Mouse (Mus musculus): Measurements from ENCODE around the gene Gm10553.
"Not testable (repeated sequence)": the region's sequence is repeated elsewhere in the genome, so short reads cannot be mapped to it uniquely, and the experiment has no call there.

GRCm38 (mm10) chr1:85099081-85099480, 883 bp upstream of the Gm10553 start:
- TF ChIP-seq POLR2A (IDR thresholded peaks at IDR 0.05; ENCODE audit: low read depth, low read length); CTCF (IDR thresholded peaks at IDR 0.05; ENCODE audit: extremely low read depth, insufficient read length, insufficient replicate concordance, low read depth, low read length): not testable (repeated sequence)

All from small intestine, adult 2 months (tissue).